Mouse (Mus musculus): ENCODE results near the gene Car7. TPM values are rescaled to one million over a fixed set of nuclear protein-coding genes. Genes with fewer than 3 reads are reported as not detected.

The Car7 gene
- polyA plus RNA-seq, 1 experiment = 1.8 TPM

GRCm38 (mm10) chr8:104540238-104540637 is 5.7 kb downstream of the Car7 start:
- no peak for DNase-seq (ENCODE audit: low read depth)
- TF ChIP-seq POLR2A (IDR thresholded peaks at IDR 0.05; ENCODE audit: borderline replicate concordance, extremely low read depth, insufficient read depth, insufficient read length, poor library complexity, severe bottlenecking) (no peak), CTCF (IDR thresholded peaks at IDR 0.05; ENCODE audit: borderline replicate concordance, extremely low read depth, insufficient read depth, insufficient read length) (no peak)

- TF ChIP-seq CTCF (IDR thresholded peaks at IDR 0.05; ENCODE audit: borderline replicate concordance, extremely low read depth, insufficient read depth, insufficient read length) (no peak), POLR2A (IDR thresholded peaks at IDR 0.05; ENCODE audit: borderline replicate concordance, extremely low read depth, insufficient read depth, insufficient read length, poor library complexity, severe bottlenecking) (no peak)
- peak; percentile 31 for DNase-seq (ENCODE audit: low read depth)
These were observed 6.4 kb downstream of the Car7 start for GRCm38 (mm10) chr8:104540710-104541514.

GRCm38 (mm10) chr8:104541515-104541880 is 7.0 kb downstream of the Car7 start:
- TF ChIP-seq POLR2A (IDR thresholded peaks at IDR 0.05; ENCODE audit: borderline replicate concordance, extremely low read depth, insufficient read depth, insufficient read length, poor library complexity, severe bottlenecking) = no peak
- TF ChIP-seq CTCF (IDR thresholded peaks at IDR 0.05; ENCODE audit: borderline replicate concordance, extremely low read depth, insufficient read depth, insufficient read length) = no peak
- no peak for DNase-seq (ENCODE audit: low read depth)

GRCm38 (mm10) chr8:104542160-104542559 is 7.7 kb downstream of the Car7 start:
- TF ChIP-seq CTCF (IDR thresholded peaks at IDR 0.05; ENCODE audit: borderline replicate concordance, extremely low read depth, insufficient read depth, insufficient read length) = no peak
- TF ChIP-seq POLR2A (IDR thresholded peaks at IDR 0.05; ENCODE audit: borderline replicate concordance, extremely low read depth, insufficient read depth, insufficient read length, poor library complexity, severe bottlenecking) = no peak
- DNase-seq (ENCODE audit: low read depth) = no peak

GRCm38 (mm10) chr8:104543440-104544045 is 9.1 kb downstream of the Car7 start:
- TF ChIP-seq CTCF (IDR thresholded peaks at IDR 0.05; ENCODE audit: borderline replicate concordance, extremely low read depth, insufficient read depth, insufficient read length) (no peak), POLR2A (IDR thresholded peaks at IDR 0.05; ENCODE audit: borderline replicate concordance, extremely low read depth, insufficient read depth, insufficient read length, poor library complexity, severe bottlenecking) (no peak)
- no peak for DNase-seq (ENCODE audit: low read depth)

- DNase-seq (ENCODE audit: low read depth) = no peak
- TF ChIP-seq POLR2A (IDR thresholded peaks at IDR 0.05; ENCODE audit: borderline replicate concordance, extremely low read depth, insufficient read depth, insufficient read length, poor library complexity, severe bottlenecking) = no peak
- TF ChIP-seq CTCF (IDR thresholded peaks at IDR 0.05; ENCODE audit: borderline replicate concordance, extremely low read depth, insufficient read depth, insufficient read length) = no peak
These were observed 20.7 kb downstream of the Car7 start for GRCm38 (mm10) chr8:104555191-104555590.

- no peak for DNase-seq (ENCODE audit: low read depth)
- no peak for TF ChIP-seq POLR2A (IDR thresholded peaks at IDR 0.05; ENCODE audit: borderline replicate concordance, extremely low read depth, insufficient read depth, insufficient read length, poor library complexity, severe bottlenecking)
These were observed 22.7 kb downstream of the Car7 start for GRCm38 (mm10) chr8:104557226-104557625.

- TF ChIP-seq POLR2A (IDR thresholded peaks at IDR 0.05; ENCODE audit: borderline replicate concordance, extremely low read depth, insufficient read depth, insufficient read length, poor library complexity, severe bottlenecking) = no peak
- TF ChIP-seq CTCF (IDR thresholded peaks at IDR 0.05; ENCODE audit: borderline replicate concordance, extremely low read depth, insufficient read depth, insufficient read length) = no peak
- no peak for DNase-seq (ENCODE audit: low read depth)
These were observed 26.2 kb downstream of the Car7 start for GRCm38 (mm10) chr8:104560731-104561130.

GRCm38 (mm10) chr8:104564633-104565456 is 30.4 kb downstream of the Car7 start:
- TF ChIP-seq CTCF (IDR thresholded peaks at IDR 0.05; ENCODE audit: borderline replicate concordance, extremely low read depth, insufficient read depth, insufficient read length) (peak; percentile 85), POLR2A (IDR thresholded peaks at IDR 0.05; ENCODE audit: borderline replicate concordance, extremely low read depth, insufficient read depth, insufficient read length, poor library complexity, severe bottlenecking) (no peak)
- DNase-seq (ENCODE audit: low read depth) = peak; percentile 91

GRCm38 (mm10) chr8:104565457-104565798 is 30.9 kb downstream of the Car7 start:
- TF ChIP-seq POLR2A (IDR thresholded peaks at IDR 0.05; ENCODE audit: borderline replicate concordance, extremely low read depth, insufficient read depth, insufficient read length, poor library complexity, severe bottlenecking) (no peak), CTCF (IDR thresholded peaks at IDR 0.05; ENCODE audit: borderline replicate concordance, extremely low read depth, insufficient read depth, insufficient read length) (no peak)
- no peak for DNase-seq (ENCODE audit: low read depth)

GRCm38 (mm10) chr8:104569559-104569958 is 35.1 kb downstream of the Car7 start:
- DNase-seq (ENCODE audit: low read depth) = peak; percentile 15
- peak; percentile 51; the same call in 1 of the 2 replicates for TF ChIP-seq CTCF (IDR thresholded peaks at IDR 0.05; ENCODE audit: borderline replicate concordance, extremely low read depth, insufficient read depth, insufficient read length)
- no peak for TF ChIP-seq POLR2A (IDR thresholded peaks at IDR 0.05; ENCODE audit: borderline replicate concordance, extremely low read depth, insufficient read depth, insufficient read length, poor library complexity, severe bottlenecking)
